Mouse (Mus musculus) lung, postnatal 0 days (tissue): Measurements from ENCODE around the gene Acaa1a. TPM values are rescaled to one million over a fixed set of nuclear protein-coding genes. Genes with fewer than 3 reads are reported as not detected.

ENCODE experiments used
- ATAC-seq: fragments of 200-750 bp; cut with Nextera tagmentation; 2 replicates; pipeline ENCODE4 v1.8.0; 2017; ENCODE audit warnings: moderate library complexity
- DNase-seq: peaks from one replicate; pipeline ENCODE4 v3.0.0-alpha.2; 2016; ENCODE audit warnings: low spot score
- H3K27ac ChIP-seq: fragments of 300-500 bp; sonication (generic); 2 replicates; pipeline ENCODE4 v1.5.1; 2014; ENCODE audit warnings: antibody characterized with exemption, mild to moderate bottlenecking, low read length, mixed read lengths
- H3K27me3 ChIP-seq: fragments of 300-500 bp; sonication (generic); replicated peaks from 2 replicates; pipeline ENCODE4 v1.6.1; 2014; ENCODE audit warnings: low read length, mixed read lengths; ENCODE audit not compliant: insufficient read depth
- H3K36me3 ChIP-seq: fragments of 300-500 bp; sonication (generic); 2 replicates; pipeline ENCODE4 v1.6.1; 2014; ENCODE audit warnings: low read length, mixed read lengths; ENCODE audit not compliant: insufficient read depth
- H3K4me1 ChIP-seq: fragments of 300-500 bp; sonication (generic); 2 replicates; pipeline ENCODE4 v1.6.1; 2014; ENCODE audit warnings: antibody characterized with exemption, low read depth, low read length, mixed read lengths; ENCODE audit not compliant: insufficient read depth
- H3K4me2 ChIP-seq: fragments of 300-500 bp; sonication (generic); replicated peaks from 2 replicates; pipeline ENCODE4 v1.6.1; 2014; ENCODE audit warnings: low read depth, mild to moderate bottlenecking, low read length, moderate library complexity, mixed read lengths
- H3K4me3 ChIP-seq: fragments of 300-500 bp; sonication (generic); 2 replicates; pipeline ENCODE4 v1.5.1; 2014; ENCODE audit warnings: low read depth, low read length
- H3K9ac ChIP-seq: fragments of 300-500 bp; sonication (generic); replicated peaks from 2 replicates; pipeline ENCODE4 v1.6.1; 2014; ENCODE audit warnings: low read depth, mild to moderate bottlenecking
- H3K9me3 ChIP-seq: fragments of 300-500 bp; sonication (generic); 2 replicates; pipeline ENCODE4 v1.6.1; 2016; ENCODE audit warnings: low read length, mixed read lengths
- CTCF ChIP-seq: IDR thresholded peaks from 2 replicates; pipeline ENCODE4 v1.5.1; 2016; ENCODE audit warnings: antibody characterized with exemption, mild to moderate bottlenecking
- EP300 ChIP-seq: IDR thresholded peaks from 2 replicates; pipeline ENCODE4 v1.6.1; 2016; ENCODE audit warnings: antibody characterized with exemption, mild to moderate bottlenecking, control low read depth
- WGBS: fragments of 180-500 bp; shearing (Covaris S2); extraction: QIAGEN DNeasy Blood & Tissue Kit; methylation state at CpG from one replicate; pipeline ENCODE4 v1.1.7; 2014; 5-methylcytosine and 5-hydroxymethylcytosine counted together
- polyA plus RNA-seq: library from polyadenylated mRNA; unstranded; fragments of >200 nt; fragmentation: Nextera tagmentation; extraction: Ambion mirVana; gene quantifications from 2 replicates; pipeline ENCODE4 v1.2.1, GENCODE M21; 2015

The Acaa1a gene
- polyA plus RNA-seq, 1 experiment from 2014 or later, result 114 TPM

- peaks cover 6% of the 10 kb centered on the region; the same call in 1 of the 2 replicates for H3K4me1 ChIP-seq
- H3K36me3 ChIP-seq, result no peaks in the 10 kb centered on the region
- 73% methylated on average over 1 of the region's 1 CpGs for WGBS
- no peak overlapping the region for H3K9ac ChIP-seq
- H3K4me2 ChIP-seq, result no peak overlapping the region
- DNase-seq (no peak), ATAC-seq (no peak)
- H3K27me3 ChIP-seq, result no peaks in the 10 kb centered on the region
- TF ChIP-seq CTCF (no peak), EP300 (no peak)
- H3K27ac ChIP-seq, result no peak overlapping the region
- H3K9me3 ChIP-seq, result no peaks in the 10 kb centered on the region
- H3K4me3 ChIP-seq, result no peak overlapping the region
Measured at GRCm38 (mm10) chr9:119318891-119319290, 20.6 kb upstream of the Acaa1a start.

- H3K9ac ChIP-seq, result no peak overlapping the region
- ATAC-seq (no peak), DNase-seq (no peak)
- peaks cover 6% of the 10 kb centered on the region; the same call in 1 of the 2 replicates for H3K4me1 ChIP-seq
- H3K4me2 ChIP-seq, result no peak overlapping the region
- H3K4me3 ChIP-seq, result no peak overlapping the region
- WGBS, result 71% methylated on average over 7 of the region's 7 CpGs
- no peaks in the 10 kb centered on the region for H3K36me3 ChIP-seq
- H3K27me3 ChIP-seq, result no peaks in the 10 kb centered on the region
- no peak overlapping the region for H3K27ac ChIP-seq
- TF ChIP-seq CTCF, result no peak
- H3K9me3 ChIP-seq, result no peaks in the 10 kb centered on the region
Measured at GRCm38 (mm10) chr9:119320446-119320845, 19.0 kb upstream of the Acaa1a start.

GRCm38 (mm10) chr9:119320946-119321345, 18.5 kb upstream of the Acaa1a start:
- ATAC-seq, result no peak
- TF ChIP-seq CTCF (no peak), EP300 (no peak)

DNA sequence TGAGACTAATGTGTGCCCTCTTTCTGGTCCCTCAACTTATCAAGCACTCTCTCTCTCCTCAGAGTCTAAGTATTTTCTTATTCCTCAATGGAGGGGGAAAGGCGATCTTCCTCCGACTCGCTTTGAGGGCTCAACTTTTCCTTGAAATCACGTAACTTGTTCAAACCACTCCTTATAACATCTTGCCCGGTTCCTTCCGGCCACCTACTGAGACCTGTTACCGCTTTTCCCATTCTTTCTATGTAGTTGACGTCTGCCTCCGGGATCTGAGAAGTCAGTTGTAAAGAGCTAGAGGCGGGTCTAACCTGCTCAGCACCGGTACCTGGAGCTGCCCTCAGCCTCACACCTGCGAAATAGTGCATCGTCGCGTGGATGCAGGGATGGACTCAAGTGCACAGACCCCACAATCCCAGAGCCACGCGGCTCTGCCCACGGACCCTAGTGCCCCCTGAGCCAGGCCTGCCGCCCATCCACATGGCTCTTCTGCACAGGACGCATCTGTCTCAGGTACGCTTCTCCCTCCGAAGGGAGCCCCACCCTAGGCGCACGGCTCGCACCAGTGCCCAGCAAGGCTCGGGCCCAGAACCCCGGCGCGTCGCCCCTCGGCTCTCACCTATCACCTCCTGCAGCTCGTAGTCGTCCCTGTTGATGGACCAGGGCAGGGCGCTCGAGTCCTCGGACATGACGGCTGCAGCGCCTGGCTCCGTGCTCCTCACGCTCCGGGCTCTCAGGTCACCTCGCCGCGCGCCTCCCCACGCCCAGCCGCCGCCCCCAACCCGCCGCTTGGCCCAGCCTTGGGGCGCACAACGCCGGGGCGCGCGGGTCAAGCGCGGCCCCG, 17.9 kb upstream of the Acaa1a start:
- under 1% methylated on average over 38 of the region's 59 CpGs for WGBS
- TF ChIP-seq CTCF, result no peak
- no peak for TF ChIP-seq EP300
- Histone ChIP-seq H3K9ac (peak overlapping the region; percentile 73), H3K36me3 (no peaks in the 10 kb centered on the region), H3K4me3 (peak overlapping the region; percentile 87), H3K4me2 (peak overlapping the region; percentile 98), H3K9me3 (no peaks in the 10 kb centered on the region), H3K27ac (peak overlapping the region; percentile 91), H3K27me3 (no peaks in the 10 kb centered on the region), H3K4me1 (peaks cover 6% of the 10 kb centered on the region; the same call in 1 of the 2 replicates)
- DNase-seq, result peak; percentile 50
- ATAC-seq, result no peak

More at GRCm38 (mm10) chr9:119320946-119321345, 18.5 kb upstream of the Acaa1a start:
- WGBS, result 10% methylated on average over 7 of the region's 7 CpGs
- DNase-seq, result no peak
- Histone ChIP-seq H3K9me3 (no peaks in the 10 kb centered on the region), H3K4me2 (peak overlapping the region; percentile 98), H3K27me3 (no peaks in the 10 kb centered on the region), H3K4me3 (peak overlapping the region; percentile 87; the same call in 1 of the 2 replicates), H3K36me3 (no peaks in the 10 kb centered on the region), H3K4me1 (peaks cover 6% of the 10 kb centered on the region; the same call in 1 of the 2 replicates), H3K9ac (peak overlapping the region; percentile 29; the same call in 1 of the 2 replicates), H3K27ac (peak overlapping the region; percentile 91)

GRCm38 (mm10) chr9:119322289-119323259, 16.9 kb upstream of the Acaa1a start, which contains the start of gene Oxsr1:
Gene Oxsr1, minus strand, starts transcription at chr9:119322427.
- H3K9ac ChIP-seq, result peak within 1 kb of the TSS; percentile 73
- H3K27ac ChIP-seq, result peak within 1 kb of the TSS; percentile 91
- no peaks in the 10 kb centered on the region for H3K27me3 ChIP-seq
- ATAC-seq, result peak; percentile 97
- no peaks in the 10 kb centered on the region for H3K9me3 ChIP-seq
- WGBS, result under 1% methylated on average over 70 of the region's 76 CpGs
- H3K36me3 ChIP-seq, result no peaks in the 10 kb centered on the region
- DNase-seq, result peak; percentile 100
- H3K4me2 ChIP-seq, result peak within 1 kb of the TSS; percentile 98
- TF ChIP-seq EP300 (peak; percentile 66), CTCF (peak; percentile 65)
- peak within 1 kb of the TSS; percentile 87 for H3K4me3 ChIP-seq
- H3K4me1 ChIP-seq, result peaks cover 6% of the 10 kb centered on the region; the same call in 1 of the 2 replicates

- Histone ChIP-seq H3K36me3 (no peaks in the 10 kb centered on the region), H3K9ac (peak overlapping the region; percentile 73), H3K4me1 (peaks cover 6% of the 10 kb centered on the region; the same call in 1 of the 2 replicates), H3K9me3 (no peaks in the 10 kb centered on the region), H3K4me3 (peak overlapping the region; percentile 87), H3K4me2 (peak overlapping the region; percentile 98), H3K27ac (peak overlapping the region; percentile 91), H3K27me3 (no peaks in the 10 kb centered on the region)
- DNase-seq, result no peak
- 6% methylated on average over 9 of the region's 9 CpGs for WGBS
- TF ChIP-seq CTCF, result peak; percentile 14; the same call in 1 of the 2 replicates
- no peak for TF ChIP-seq EP300
- no peak for ATAC-seq
Measured at GRCm38 (mm10) chr9:119323260-119323645, 16.2 kb upstream of the Acaa1a start.
